Mouse (Mus musculus) testis, adult 2 months (tissue): Measurements from ENCODE around the gene Ttc23.

Source experiments
- CTCF ChIP-seq: fragments of 200-500 bp; IDR thresholded peaks from 2 replicates; pipeline ENCODE4 v1.5.1; 2012; ENCODE audit warnings: low read depth, mild to moderate bottlenecking, inconsistent platforms, low read length, moderate library complexity; ENCODE audit not compliant: control insufficient read depth, insufficient read depth, insufficient replicate concordance
- POLR2A ChIP-seq: fragments of 200-500 bp; IDR thresholded peaks from 2 replicates; pipeline ENCODE4 v1.6.1; 2012; ENCODE audit warnings: low read depth, mild to moderate bottlenecking, inconsistent platforms, low read length, moderate library complexity; ENCODE audit not compliant: control insufficient read depth

GRCm38 (mm10) chr7:67732276-67732675, 85.1 kb downstream of the Ttc23 start:
- TF ChIP-seq CTCF, result no peak
- TF ChIP-seq POLR2A, result no peak
